Mouse (Mus musculus) lung, postnatal 36 days (tissue): Measurements from ENCODE around the gene Ptpn1.

Source experiments
- DNase-seq: peaks from one replicate; pipeline ENCODE4 v3.0.0; 2022; ENCODE audit warnings: mixed read lengths

Gene Ptpn1

GRCm38 (mm10) chr2:167978271-167978670, 46.4 kb downstream of the Ptpn1 start:
- peak; percentile 70 for DNase-seq

- DNase-seq: no peak
Observed at GRCm38 (mm10) chr2:167980391-167980790, 48.5 kb downstream of the Ptpn1 start.

- DNase-seq: peak; percentile 80
Observed at GRCm38 (mm10) chr2:167982646-167983045, 50.8 kb downstream of the Ptpn1 start.

GRCm38 (mm10) chr2:167984371-167984770, 52.5 kb downstream of the Ptpn1 start:
- DNase-seq: no peak

GRCm38 (mm10) chr2:167984946-167985345, 53.1 kb downstream of the Ptpn1 start:
- no peak for DNase-seq

- peak; percentile 57 for DNase-seq
Observed at GRCm38 (mm10) chr2:167986762-167987161, 54.9 kb downstream of the Ptpn1 start.

GRCm38 (mm10) chr2:167987640-167988039, 55.8 kb downstream of the Ptpn1 start:
- no peak for DNase-seq

GRCm38 (mm10) chr2:167989310-167989709, 57.5 kb downstream of the Ptpn1 start:
- peak; percentile 59 for DNase-seq

- no peak for DNase-seq
Observed at GRCm38 (mm10) chr2:167993260-167993659, 61.4 kb downstream of the Ptpn1 start.

- no peak for DNase-seq
Observed at GRCm38 (mm10) chr2:167995870-167996635, 64.2 kb downstream of the Ptpn1 start.

- no peak for DNase-seq
Observed at GRCm38 (mm10) chr2:167996672-167997215, 64.9 kb downstream of the Ptpn1 start.

GRCm38 (mm10) chr2:167997562-167997961, 65.7 kb downstream of the Ptpn1 start:
- DNase-seq: no peak

- no peak for DNase-seq
Observed at GRCm38 (mm10) chr2:167999145-167999743, 67.4 kb downstream of the Ptpn1 start.

- peak; percentile 36 for DNase-seq
Observed at GRCm38 (mm10) chr2:168002188-168002587, 70.3 kb downstream of the Ptpn1 start.

GRCm38 (mm10) chr2:168002884-168003283, 71.0 kb downstream of the Ptpn1 start:
- no peak for DNase-seq

GRCm38 (mm10) chr2:168003431-168003830, 71.6 kb downstream of the Ptpn1 start:
- peak; percentile 57 for DNase-seq

- DNase-seq: no peak
Observed at GRCm38 (mm10) chr2:168004369-168004768, 72.5 kb downstream of the Ptpn1 start.

GRCm38 (mm10) chr2:168005005-168005404, 73.1 kb downstream of the Ptpn1 start:
- DNase-seq: no peak

- DNase-seq: peak; percentile 62
Observed at GRCm38 (mm10) chr2:168005616-168006015, 73.8 kb downstream of the Ptpn1 start.

GRCm38 (mm10) chr2:168006489-168006888, 74.6 kb downstream of the Ptpn1 start:
- DNase-seq: no peak

GRCm38 (mm10) chr2:168008132-168008531, 76.3 kb downstream of the Ptpn1 start:
- no peak for DNase-seq

- DNase-seq: peak; percentile 91
Observed at GRCm38 (mm10) chr2:168009936-168010668, 78.2 kb downstream of the Ptpn1 start, which contains the start of gene Ripor3. Gene Ripor3, minus strand, starts transcription at chr2:168010618.

- DNase-seq: no peak
Observed at GRCm38 (mm10) chr2:168010893-168011292, 79.0 kb downstream of the Ptpn1 start.
